Mouse (Mus musculus): ENCODE data around the gene Prickle2. TPM values are rescaled to one million over a fixed set of nuclear protein-coding genes. Genes with fewer than 3 reads are reported as not detected.

Gene Prickle2
- polyA plus RNA-seq (2017; shearing (Covaris generic)): 0.06 TPM

GRCm38 (mm10) chr6:92706145-92706466 is at the start of gene Prickle2:
Prickle2 (minus strand) TSS chr6:92706155.

Other genes with a start within 250 kb of the Prickle2 start
- gene A730049H05Rik, start 110.3 kb upstream of the Prickle2 start, polyA plus RNA-seq (2017; shearing (Covaris generic)): not detected
- gene Gm15737, start 163.2 kb upstream of the Prickle2 start, polyA plus RNA-seq (2017; shearing (Covaris generic)): not detected
- gene Adamts9, start 237.3 kb upstream of the Prickle2 start, polyA plus RNA-seq (2017; shearing (Covaris generic)): 0.30 TPM

All from CD4-positive, CD25-positive, alpha-beta regulatory T cell (primary cell).